Mouse (Mus musculus) CH12.LX (cell line): ENCODE results near the gene BC030499. TPM values are rescaled to one million over a fixed set of nuclear protein-coding genes. Genes with fewer than 3 reads are reported as not detected.
A peak's percentile ranks its signal among the peaks of the same experiment; 100 is the strongest.

Experiments
- DNase-seq: peaks from one replicate; pipeline ENCODE4 v3.0.0-alpha.2; 2013; ENCODE audit errors: extremely low read depth
- H3K27ac ChIP-seq: 2 replicates; pipeline ENCODE4 v1.5.1; 2012; ENCODE audit warnings: low read depth, mild to moderate bottlenecking, control low read depth, moderate library complexity; ENCODE audit not compliant: insufficient read depth
- H3K27me3 ChIP-seq: replicated peaks from 2 replicates; pipeline ENCODE3; 2012; ENCODE audit warnings: inconsistent platforms
- H3K36me3 ChIP-seq, 2 experiments: replicated peaks in 1 of 2; 2 replicates each; pipeline versions ENCODE3 to v1.6.1; 2012; ENCODE audit warnings: inconsistent platforms in 1 of 2, low read length in 1 of 2, mild to moderate bottlenecking in 1 of 2, mixed read lengths in 1 of 2, moderate library complexity in 1 of 2; ENCODE audit not compliant: control insufficient read depth in 1 of 2, insufficient read depth in 1 of 2
- H3K4me1 ChIP-seq, 2 experiments: 2 replicates each; pipeline ENCODE4 v1.6.1; 2012; ENCODE audit warnings: inconsistent platforms in 1 of 2, moderate library complexity in 1 of 2; ENCODE audit not compliant: insufficient read depth in 2 of 2, control insufficient read depth in 1 of 2
- H3K4me2 ChIP-seq: 2 replicates; pipeline ENCODE4 v1.6.1; 2012; ENCODE audit warnings: low read depth, mild to moderate bottlenecking, control low read depth; ENCODE audit not compliant: poor library complexity, insufficient read depth, severe bottlenecking
- H3K4me3 ChIP-seq, 3 experiments: fragments of 150-350 bp in 1 of 3; sonication (generic) in 1 of 3; replicated peaks in 1 of 3; 2 replicates each; pipeline versions ENCODE3 to v1.5.1; 2011 to 2012; ENCODE audit warnings: low read depth in 2 of 3, low read length in 2 of 3, mild to moderate bottlenecking in 2 of 3, moderate library complexity in 2 of 3, control low read depth in 1 of 3, improper control_type of control experiment in 1 of 3, inconsistent platforms in 1 of 3, mixed read lengths in 1 of 3; ENCODE audit not compliant: poor library complexity in 1 of 3
- H3K79me2 ChIP-seq: replicated peaks from 2 replicates; pipeline ENCODE4 v1.6.1; 2012; ENCODE audit warnings: mild to moderate bottlenecking, moderate library complexity; ENCODE audit not compliant: control insufficient read depth, poor library complexity, insufficient read depth, severe bottlenecking; ENCODE audit errors: extremely low read depth
- H3K9ac ChIP-seq: 2 replicates; pipeline ENCODE4 v1.6.1; 2012; ENCODE audit warnings: low read depth, mild to moderate bottlenecking, control low read depth, moderate library complexity; ENCODE audit not compliant: insufficient read depth
- H3K9me3 ChIP-seq: replicated peaks from 2 replicates; pipeline ENCODE3; 2012; ENCODE audit warnings: low read length, inconsistent platforms, mixed read lengths
- BHLHE40 ChIP-seq: IDR thresholded peaks from 2 replicates; pipeline ENCODE4 v1.6.1; 2011; ENCODE audit warnings: mild to moderate bottlenecking, low read depth, low read length, improper control_type of control experiment
- CTCF ChIP-seq, 2 experiments: IDR thresholded peaks in 1 of 2; conservative IDR thresholded peaks in 1 of 2; 2 replicates each; pipeline ENCODE4 v1.5.1; 2011 to 2012; ENCODE audit warnings: low read depth in 2 of 2, low read length in 2 of 2, improper control_type of control experiment in 1 of 2, inconsistent platforms in 1 of 2, mild to moderate bottlenecking in 1 of 2, moderate library complexity in 1 of 2
- ELF1 ChIP-seq: IDR thresholded peaks from 2 replicates; pipeline ENCODE4 v1.6.1; 2014; ENCODE audit warnings: low read depth, mild to moderate bottlenecking, inconsistent platforms, low read length, improper control_type of control experiment
- EP300 ChIP-seq: IDR thresholded peaks from 2 replicates; pipeline ENCODE4 v1.6.1; 2011; ENCODE audit warnings: low read length, improper control_type of control experiment
- GABPA ChIP-seq: IDR thresholded peaks from 2 replicates; pipeline ENCODE4 v1.6.1; 2012; ENCODE audit warnings: low read depth, low read length, improper control_type of control experiment, inconsistent platforms; ENCODE audit not compliant: insufficient replicate concordance
- JUND ChIP-seq: conservative IDR thresholded peaks from 2 replicates; pipeline ENCODE4 v1.6.1; 2011; ENCODE audit warnings: low read depth, low read length, improper control_type of control experiment
- MAFK ChIP-seq: IDR thresholded peaks from 2 replicates; pipeline ENCODE4 v1.6.1; 2011; ENCODE audit warnings: low read length, improper control_type of control experiment; ENCODE audit not compliant: insufficient replicate concordance
- MXI1 ChIP-seq: IDR thresholded peaks from 2 replicates; pipeline ENCODE4 v1.6.1; 2011; ENCODE audit warnings: mild to moderate bottlenecking, low read depth, low read length, improper control_type of control experiment
- NELFE ChIP-seq: IDR thresholded peaks from 2 replicates; pipeline ENCODE4 v1.6.1; 2011; ENCODE audit warnings: low read depth, low read length, improper control_type of control experiment
- POLR2AphosphoS2 ChIP-seq: IDR thresholded peaks from 2 replicates; pipeline ENCODE4 v1.6.1; 2011; ENCODE audit warnings: low read depth, low read length, improper control_type of control experiment
- RAD21 ChIP-seq: IDR thresholded peaks from 2 replicates; pipeline ENCODE4 v1.6.1; 2011; ENCODE audit warnings: low read depth, mild to moderate bottlenecking, low read length, improper control_type of control experiment, moderate library complexity
- SIN3A ChIP-seq: IDR thresholded peaks from 2 replicates; pipeline ENCODE4 v1.6.1; 2012; ENCODE audit warnings: low read length, improper control_type of control experiment, inconsistent platforms
- SMC3 ChIP-seq: IDR thresholded peaks from 2 replicates; pipeline ENCODE4 v1.6.1; 2011; ENCODE audit warnings: low read depth, low read length, improper control_type of control experiment
- TBP ChIP-seq: conservative IDR thresholded peaks from 2 replicates; pipeline ENCODE4 v1.6.1; 2011; ENCODE audit warnings: low read depth, low read length, improper control_type of control experiment
- UBTF ChIP-seq: IDR thresholded peaks from 2 replicates; pipeline ENCODE4 v1.6.1; 2012; ENCODE audit warnings: low read depth, mild to moderate bottlenecking, inconsistent platforms, low read length, improper control_type of control experiment, moderate library complexity
- USF1 ChIP-seq: IDR thresholded peaks from 2 replicates; pipeline ENCODE4 v1.6.1; 2014; ENCODE audit warnings: low read depth, mild to moderate bottlenecking, inconsistent platforms, low read length, improper control_type of control experiment
- ZNF384 ChIP-seq: IDR thresholded peaks from 2 replicates; pipeline ENCODE4 v1.6.1; 2012; ENCODE audit warnings: low read depth, low read length, improper control_type of control experiment, inconsistent platforms
- dilution Hi-C: fragments of 300-500 bp; cut with MboI; formaldehyde crosslinking; loops from 2 replicates; pipeline ENCODE4 v1.14.3; 2020; ENCODE audit warnings: low sequenced_read_pairs; ENCODE audit not compliant: extremely low pct_unique_long_range_greater_than_20kb, extremely low pct_ligation_motif_present
- in situ Hi-C: fragments of 300-500 bp; cut with MboI; formaldehyde crosslinking; loops from 3 replicates; pipeline ENCODE4 v1.14.3; 2019; ENCODE audit warnings: low sequenced_read_pairs, low pct_ligation_motif_present, low pct_unique_long_range_greater_than_20kb, mixed read lengths
- polyA plus RNA-seq: library from polyadenylated mRNA; unstranded; fragments of >175 nt; gene quantifications from 2 replicates; pipeline ENCODE4 v1.2.1, GENCODE M21; 2012; ENCODE audit warnings: low read depth; ENCODE audit not compliant: insufficient read length
- total RNA-seq, 2 experiments: library from RNA; depleted of rRNA; stranded (reverse); fragments of 300-350 nt in 1 of 2; fragments of >200 nt in 1 of 2; gene quantifications; 2 replicates each; pipeline ENCODE4 v1.2.3; 2012 to 2014

Gene BC030499
- total and polyA plus RNA-seq, 3 experiments: 0.81 to 1.3 (median 1.1) TPM

DNA sequence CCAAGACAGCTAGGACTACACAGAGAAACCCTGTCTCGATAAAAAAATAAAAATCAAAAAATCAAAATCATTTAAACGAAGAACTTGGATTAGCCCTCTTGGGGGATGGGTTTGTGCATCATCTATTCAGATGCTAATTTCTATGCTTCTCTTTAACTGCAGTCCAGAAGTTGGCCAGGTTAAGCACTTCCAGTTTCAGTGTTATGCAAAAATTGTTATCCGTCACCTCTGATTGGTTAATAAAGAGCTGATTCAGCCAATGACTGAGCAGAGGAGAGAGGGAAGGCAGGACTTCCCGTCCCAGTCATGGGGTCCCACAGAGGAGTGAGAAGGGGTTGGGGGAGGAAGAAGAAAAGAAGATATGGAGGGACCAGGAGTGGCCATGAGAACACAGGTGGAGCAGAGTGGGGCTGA lies 42.9 kb upstream of the BC030499 start (continued):
- TF ChIP-seq SIN3A: peak; percentile 83
- peak; percentile 56; the same call in 1 of the 2 replicates for TF ChIP-seq EP300
- no peak; the same call in 1 of the 2 replicates for TF ChIP-seq POLR2AphosphoS2
- no peak for TF ChIP-seq CTCF (conservative IDR thresholded peaks at IDR 0.05 in 1 of 2, IDR thresholded peaks at IDR 0.05 in 1 of 2; ENCODE audit: low read depth in 2 of 2, low read length in 2 of 2)
- TF ChIP-seq ZNF384: no peak
- TF ChIP-seq ELF1: peak; percentile 83

- peak; percentile 46 for TF ChIP-seq RAD21
- TF ChIP-seq GABPA: no peak
- no peak for TF ChIP-seq MXI1
- no peak for TF ChIP-seq POLR2AphosphoS2
- no peak for TF ChIP-seq USF1
- TF ChIP-seq JUND: no peak
- TF ChIP-seq SMC3: peak; percentile 37
- TF ChIP-seq SIN3A: no peak
- no peak for TF ChIP-seq NELFE
- TF ChIP-seq CTCF (conservative IDR thresholded peaks at IDR 0.05 in 1 of 2, IDR thresholded peaks at IDR 0.05 in 1 of 2; ENCODE audit: low read depth in 2 of 2, low read length in 2 of 2): peak in 1 of 2 experiments; percentile 57; a peak in 2 of 4 replicates
- no peak for TF ChIP-seq BHLHE40
- TF ChIP-seq MAFK: no peak
- no peak for TF ChIP-seq UBTF
- TF ChIP-seq TBP: no peak
- TF ChIP-seq ZNF384: peak; percentile 18; the same call in 1 of the 2 replicates
- Histone ChIP-seq H3K4me1 (no peaks in the 10 kb centered on the region), H3K27ac (no peak overlapping the region), H3K9ac (no peak overlapping the region), H3K9me3 (no peaks in the 10 kb centered on the region), H3K4me2 (no peak overlapping the region), H3K27me3 (peaks cover 7% of the 10 kb centered on the region), H3K79me2 (no peaks in the 10 kb centered on the region), H3K4me3 (no peak overlapping the region), H3K36me3 (peaks cover 21 to 33% of the 10 kb centered on the region in 2 experiments)
- peak; percentile 34 for DNase-seq
- dilution Hi-C loops (no loop called here), in situ Hi-C loops (no loop called here)
These were observed 34.0 kb upstream of the BC030499 start for GRCm38 (mm10) chr11:78256618-78257017.
